Mouse (Mus musculus) heart, postnatal 4 days (tissue): Measurements from ENCODE around the gene Gm13030. TPM values are rescaled to one million over a fixed set of nuclear protein-coding genes. Genes with fewer than 3 reads are reported as not detected.

Source experiments
- total RNA-seq, 2 experiments: library from RNA; stranded (reverse); gene quantifications; 2 replicates each; pipeline ENCODE4 v1.2.3; 2021

Gene Gm13030
- total RNA-seq, 2 experiments from 2014 or later, result not detected

Other genes starting within 250 kb of the Gm13030 start
- gene Vwa5b1, start 238.1 kb downstream of the Gm13030 start, total RNA-seq, result not detected
- gene Pla2g2c, start 149.2 kb downstream of the Gm13030 start, total RNA-seq, result not detected
- gene Ubxn10, start 136.8 kb downstream of the Gm13030 start, total RNA-seq, result 1 to 10 TPM in 1 of 2 experiments, under 1 TPM in 1; 0.79 to 1.0 TPM
- gene Pla2g2f, start 116.3 kb downstream of the Gm13030 start, total RNA-seq, result under 1 TPM in 1 of 2 experiments, not detected in 1; 0.10 TPM
- gene Pla2g2d, start 98.2 kb downstream of the Gm13030 start, total RNA-seq, result not detected
- gene Pla2g5, start 10.5 kb downstream of the Gm13030 start, total RNA-seq, result 1 to 10 TPM; 7.9 to 8.6 TPM
- gene Pla2g2e, start 4.0 kb upstream of the Gm13030 start, total RNA-seq, result under 1 TPM; 0.36 to 0.59 TPM
- gene Otud3, start 40.0 kb upstream of the Gm13030 start, total RNA-seq, result 1 to 10 TPM; 7.5 to 9.3 TPM
- not detected for gene Rnf186, start 93.1 kb upstream of the Gm13030 start, total RNA-seq
- gene Tmco4, start 98.9 kb upstream of the Gm13030 start, total RNA-seq, result 10 to 100 TPM; 11.7 to 14.2 TPM
- not detected for gene Htr6, start 201.6 kb upstream of the Gm13030 start, total RNA-seq
- gene Nbl1, start 219.0 kb upstream of the Gm13030 start, total RNA-seq, result 10 to 100 TPM; 19.6 to 20.8 TPM